Mouse (Mus musculus): ENCODE measurements around the gene Dcps.

The Dcps gene

GRCm38 (mm10) chr9:35131637-35132397, 44.0 kb downstream of the Dcps start:
- no peak for DNase-seq (ENCODE audit: low read depth)

DNA sequence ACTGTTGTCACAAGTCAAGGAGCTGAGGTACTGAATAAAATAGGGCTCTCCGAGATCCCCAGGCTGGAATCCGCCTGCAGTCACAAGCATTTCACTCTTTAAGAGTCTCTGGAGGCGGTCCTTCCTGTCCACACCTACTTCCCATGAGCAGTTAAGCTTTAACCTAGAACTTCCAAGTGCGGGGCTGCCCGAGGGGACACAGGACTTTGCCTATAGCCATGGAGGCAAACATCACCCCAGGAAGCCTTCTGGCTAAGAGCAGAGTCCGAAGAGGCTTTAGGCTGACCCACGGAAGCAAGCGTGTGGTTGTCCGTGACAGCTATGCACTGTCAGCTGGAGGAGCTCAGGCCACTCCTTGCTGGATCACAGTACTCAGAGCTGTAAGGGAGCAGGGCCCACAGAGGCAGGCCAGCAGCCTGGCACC, 46.9 kb downstream of the Dcps start:
- DNase-seq (ENCODE audit: low read depth) = no peak

DNA sequence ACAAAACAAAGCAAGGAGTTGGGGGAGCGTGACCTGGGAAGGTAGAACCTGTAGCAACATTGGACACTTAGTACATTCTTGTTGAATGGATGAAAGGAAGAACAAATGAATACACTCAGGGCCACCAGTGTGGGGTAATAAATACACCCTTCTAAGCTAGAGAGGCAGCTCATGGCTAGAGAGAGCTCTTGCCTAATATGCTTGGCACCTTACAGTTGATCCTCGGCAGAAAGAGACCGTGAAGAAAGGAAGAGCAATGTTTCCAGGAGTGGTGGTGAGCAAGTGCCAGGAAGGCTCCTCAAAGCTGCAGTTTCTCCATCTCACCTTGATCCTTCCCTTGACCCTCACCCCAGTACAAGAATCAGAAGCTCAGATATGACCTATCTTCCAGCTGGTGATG, 47.3 kb downstream of the Dcps start:
- no peak for DNase-seq (ENCODE audit: low read depth)

DNA sequence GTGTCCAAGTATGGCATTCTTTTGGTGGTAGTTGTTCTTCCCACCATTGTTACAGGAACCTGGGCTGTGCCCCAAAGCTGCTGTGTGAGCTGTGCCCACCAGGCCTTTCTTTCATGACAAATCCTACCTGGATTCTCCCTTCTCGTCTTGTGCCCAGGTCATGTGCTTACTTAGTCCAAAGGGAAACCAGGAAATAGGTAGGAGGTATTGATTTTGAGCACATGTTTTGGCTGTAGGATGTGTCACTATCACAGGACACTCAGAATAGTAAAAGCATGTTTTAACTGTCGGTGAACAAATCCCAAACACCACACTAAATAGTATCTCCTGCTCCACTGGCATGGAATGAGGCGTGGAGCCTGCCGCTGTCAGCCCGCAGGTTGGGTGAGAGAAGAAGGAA, 48.3 kb downstream of the Dcps start:
- no peak for DNase-seq (ENCODE audit: low read depth)

GRCm38 (mm10) chr9:35127147-35127546, 48.7 kb downstream of the Dcps start:
- no peak for DNase-seq (ENCODE audit: low read depth)

- no peak for DNase-seq (ENCODE audit: low read depth)
Measured at GRCm38 (mm10) chr9:35124678-35124955, 51.2 kb downstream of the Dcps start.

GRCm38 (mm10) chr9:35123804-35124677, 51.8 kb downstream of the Dcps start:
- DNase-seq (ENCODE audit: low read depth) = peak; percentile 65

GRCm38 (mm10) chr9:35123456-35123803, 52.4 kb downstream of the Dcps start:
- DNase-seq (ENCODE audit: low read depth) = peak; percentile 39

- peak; percentile 48 for DNase-seq (ENCODE audit: low read depth)
Measured at GRCm38 (mm10) chr9:35122551-35123266, 53.2 kb downstream of the Dcps start.

DNA sequence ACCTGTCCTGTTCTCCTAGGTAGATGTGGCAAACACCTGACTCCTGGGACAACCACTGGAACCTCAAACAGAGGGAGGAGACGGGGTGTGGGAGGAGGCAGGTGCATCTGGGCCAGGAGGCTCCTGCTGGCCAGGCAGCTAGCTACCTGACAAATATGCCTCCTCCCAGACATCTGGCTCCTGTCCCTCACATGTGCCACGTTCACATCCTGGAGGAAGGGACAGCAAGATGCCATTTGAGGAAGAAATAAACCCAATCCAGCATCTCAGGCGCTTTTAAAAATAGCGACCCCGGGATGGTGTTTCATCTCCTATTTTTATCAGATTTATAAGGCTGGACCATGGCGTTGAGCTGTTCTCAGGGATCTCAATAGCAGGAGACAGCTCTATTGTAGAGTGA, 56.7 kb downstream of the Dcps start, which contains the start of gene St3gal4:
Gene St3gal4 (minus strand): TSS at position 101 of the 400 bp plus-strand sequence.
- no peak for DNase-seq (ENCODE audit: low read depth)

GRCm38 (mm10) chr9:35118563-35118962, 57.3 kb downstream of the Dcps start:
- no peak for DNase-seq (ENCODE audit: low read depth)

DNA sequence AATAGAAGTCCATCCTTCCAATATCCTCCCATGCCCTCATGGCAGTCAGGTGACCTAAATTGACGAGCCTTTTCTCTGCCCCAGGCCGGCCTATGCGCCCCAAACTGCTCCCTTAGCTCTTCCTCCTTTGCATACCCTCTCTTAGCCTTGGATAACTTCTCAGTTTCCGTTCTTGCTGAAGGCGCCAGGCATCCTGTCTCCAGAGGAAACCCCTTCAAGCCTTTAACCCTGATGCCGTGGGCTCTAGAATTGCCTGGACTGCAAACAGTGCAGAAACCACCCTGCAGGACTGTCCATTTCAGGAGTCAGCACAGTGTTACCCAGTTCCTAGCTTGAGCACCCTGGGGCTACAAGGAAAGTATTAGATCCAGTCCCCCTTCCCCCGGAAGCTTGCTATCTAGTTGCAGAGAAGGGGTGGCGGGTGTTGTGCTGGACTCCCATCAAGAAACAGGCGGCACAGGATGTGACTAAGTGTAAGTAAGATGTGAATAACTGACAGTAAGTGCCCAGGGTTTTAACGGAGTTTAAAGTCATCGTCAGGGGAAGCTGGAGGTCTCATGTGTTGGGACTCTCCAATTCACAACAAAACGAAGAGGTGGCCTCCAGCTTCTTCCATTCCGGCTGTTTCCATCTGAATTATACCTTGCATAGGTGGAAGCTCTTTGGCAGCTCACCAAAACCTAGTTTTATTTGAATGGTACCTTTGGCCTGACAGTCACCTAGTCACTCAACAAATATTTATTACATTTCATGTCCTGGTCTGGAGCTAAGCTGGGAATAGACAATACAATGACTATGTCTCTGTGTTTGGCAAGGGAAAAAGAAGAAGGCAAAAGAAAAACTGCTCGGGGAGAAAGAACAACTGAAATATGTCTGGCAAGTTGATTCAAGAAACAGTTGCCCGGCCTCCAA, 58.2 kb downstream of the Dcps start:
- DNase-seq (ENCODE audit: low read depth) = peak; percentile 68

- peak; percentile 83 for DNase-seq (ENCODE audit: low read depth)
Measured at GRCm38 (mm10) chr9:35116391-35117381, 59.2 kb downstream of the Dcps start.

- DNase-seq (ENCODE audit: low read depth) = no peak
Measured at GRCm38 (mm10) chr9:35115804-35116203, 60.1 kb downstream of the Dcps start.

- DNase-seq (ENCODE audit: low read depth) = no peak
Measured at GRCm38 (mm10) chr9:35115299-35115698, 60.6 kb downstream of the Dcps start.

DNA sequence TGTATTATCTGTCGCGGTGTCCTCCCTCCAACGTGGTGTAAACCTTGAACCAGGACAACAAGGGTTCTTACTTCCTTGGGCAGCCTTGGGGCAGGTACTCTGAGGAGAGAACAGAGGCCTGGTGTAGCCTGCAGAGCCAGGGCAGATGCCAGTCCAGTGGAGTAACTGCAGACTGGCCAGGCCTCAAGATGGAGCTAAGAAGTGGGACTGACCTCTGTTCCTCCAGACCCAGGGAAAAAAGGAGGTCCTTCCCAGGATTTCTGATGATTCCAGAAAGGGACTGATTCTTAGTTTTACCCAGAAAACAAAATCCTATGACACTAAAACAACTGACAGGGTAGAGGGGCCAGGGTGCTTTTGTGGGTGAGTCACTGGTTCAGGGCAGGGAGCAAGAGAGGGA, 61.6 kb downstream of the Dcps start:
- DNase-seq (ENCODE audit: low read depth) = no peak

DNA sequence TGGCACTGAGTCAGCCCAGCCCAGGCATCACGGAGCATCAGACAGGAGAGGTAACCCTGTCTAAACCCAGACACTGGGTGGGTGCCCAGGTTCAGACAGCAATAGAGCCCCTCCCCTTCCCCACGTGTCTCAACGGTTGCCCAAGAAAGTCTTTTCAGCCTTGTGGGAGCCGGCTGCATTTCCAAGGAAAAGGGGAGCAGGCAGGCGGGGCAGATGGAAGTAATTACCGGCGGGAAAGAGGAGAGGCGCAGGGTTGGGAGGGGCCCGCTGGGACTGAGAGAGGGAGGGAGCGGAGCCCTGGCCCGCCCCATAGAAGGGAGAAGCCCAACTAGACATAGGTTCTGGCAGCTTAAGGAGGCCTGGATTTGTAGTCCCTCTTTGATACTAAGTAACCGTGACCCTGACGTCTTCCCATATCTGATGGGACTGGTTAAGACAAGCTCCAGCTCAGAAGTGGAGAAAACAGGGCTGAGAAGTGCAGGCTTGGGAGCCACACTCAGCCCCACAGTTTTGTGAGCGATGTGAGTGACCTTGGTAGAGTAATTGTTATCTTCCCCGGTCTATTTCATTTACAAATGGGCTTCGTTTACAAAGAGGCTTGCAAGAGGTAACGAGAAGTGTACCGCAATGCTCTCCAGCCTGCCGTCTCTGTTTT, 63.8 kb downstream of the Dcps start:
- no peak for DNase-seq (ENCODE audit: low read depth)

- no peak for DNase-seq (ENCODE audit: low read depth)
Measured at GRCm38 (mm10) chr9:35111446-35111845, 64.4 kb downstream of the Dcps start.

- no peak for DNase-seq (ENCODE audit: low read depth)
Measured at GRCm38 (mm10) chr9:35110567-35110966, 65.3 kb downstream of the Dcps start.

DNA sequence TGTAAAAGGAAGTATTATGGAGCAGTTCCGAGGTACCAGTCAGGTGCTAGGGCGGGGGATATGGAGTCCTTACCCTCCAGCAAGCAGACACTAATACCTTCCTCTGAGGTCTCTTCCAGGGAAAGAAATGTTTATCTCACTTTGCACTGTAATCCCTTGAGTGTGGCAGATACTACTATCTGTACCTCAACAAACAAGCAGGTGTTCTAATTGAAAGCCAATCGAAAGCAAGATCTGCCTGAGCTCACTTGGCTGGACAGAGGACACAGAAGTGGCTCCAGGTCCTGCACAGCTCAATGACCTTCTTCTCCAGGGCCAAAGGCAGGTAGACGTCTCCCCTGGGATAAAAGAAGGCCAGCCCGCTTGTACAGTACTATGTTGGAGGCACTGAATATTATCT, 65.8 kb downstream of the Dcps start:
- no peak for DNase-seq (ENCODE audit: low read depth)
